Mouse (Mus musculus): ENCODE measurements around the gene Sp1. TPM values are rescaled to one million over a fixed set of nuclear protein-coding genes. Genes with fewer than 3 reads are reported as not detected.
A peak's percentile ranks its signal among the peaks of the same experiment; 100 is the strongest.

Sp1 gene
- polyA plus RNA-seq, 1 experiment: 17.6 TPM

DNA sequence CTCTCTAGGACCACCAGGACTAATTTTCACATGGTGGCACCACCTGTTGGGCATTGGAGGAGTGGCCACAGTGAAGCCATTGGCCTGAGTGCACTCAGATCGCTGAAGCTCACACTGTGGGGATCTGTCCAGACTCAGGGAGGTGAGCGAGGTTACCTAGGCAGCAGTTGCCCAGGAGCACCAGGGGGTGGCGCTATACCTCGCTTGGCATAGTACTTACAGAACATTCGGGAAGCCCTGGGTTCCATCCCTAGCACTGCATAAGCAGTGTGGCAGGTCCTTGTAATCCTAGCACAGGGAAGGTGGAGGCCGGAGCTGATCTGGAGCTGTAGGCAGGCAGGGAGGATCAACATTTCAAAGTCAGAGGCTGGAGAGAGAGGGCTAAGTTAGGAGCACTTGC, 50.0 kb downstream of the Sp1 start:
- no peak for DNase-seq
- Histone ChIP-seq H3K36me3 (ENCODE audit: control insufficient read depth, insufficient read depth, low read length) (no peaks in the 10 kb centered on the region), H3K4me3 (ENCODE audit: insufficient read depth, low read depth, low read length) (no peak overlapping the region), H3K27me3 (replicated peaks; ENCODE audit: control insufficient read depth, insufficient read depth, low read length) (no peaks in the 10 kb centered on the region), H3K4me1 (ENCODE audit: control insufficient read depth, insufficient read depth, low read length) (peaks cover 9% of the 10 kb centered on the region; the same call in 1 of the 2 replicates), H3K27ac (ENCODE audit: insufficient read depth, low read depth, low read length) (no peak overlapping the region)
- peak; percentile 59 for TF ChIP-seq CTCF (conservative IDR thresholded peaks at IDR 0.05; ENCODE audit: insufficient read depth, insufficient read length, low read depth, low read length)
- TF ChIP-seq POLR2A (IDR thresholded peaks at IDR 0.05; ENCODE audit: low read depth, low read length): no peak
- 44% methylated on average over 6 of the region's 6 CpGs for WGBS

DNA sequence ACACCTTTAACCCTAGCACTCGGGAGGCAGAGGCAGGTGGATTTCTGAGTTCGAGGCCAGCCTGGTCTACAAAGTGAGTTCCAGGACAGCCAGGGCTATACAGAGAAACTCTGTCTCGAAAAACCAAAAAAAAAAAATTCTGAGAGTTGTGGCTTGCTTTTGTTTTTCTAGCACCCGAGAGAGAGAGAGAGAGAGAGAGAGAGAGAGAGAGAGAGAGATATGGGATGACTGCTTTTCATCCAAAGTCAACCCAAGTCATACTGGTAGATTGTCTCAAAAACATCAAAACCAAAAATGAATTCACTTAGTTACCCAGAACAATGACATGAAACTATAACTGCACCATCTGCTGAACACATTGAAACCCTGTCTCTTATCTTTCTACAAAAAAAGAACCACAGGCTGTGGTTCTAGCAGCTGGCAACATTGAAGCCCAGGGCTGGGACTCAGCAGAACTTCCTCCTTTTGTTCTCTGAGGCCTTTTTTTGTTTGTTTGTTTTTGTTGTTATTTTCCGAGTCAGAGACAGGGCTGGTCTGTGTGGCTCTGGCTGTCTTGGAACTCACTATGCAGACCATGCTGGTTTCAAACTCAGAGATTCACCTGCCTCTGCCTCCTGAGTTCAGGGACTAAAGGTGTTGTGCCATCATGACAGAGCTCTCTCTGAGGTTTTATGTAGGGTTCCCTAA, 52.2 kb downstream of the Sp1 start:
- DNase-seq: peak; percentile 30
- 70% methylated on average over 5 of the region's 5 CpGs for WGBS

DNA sequence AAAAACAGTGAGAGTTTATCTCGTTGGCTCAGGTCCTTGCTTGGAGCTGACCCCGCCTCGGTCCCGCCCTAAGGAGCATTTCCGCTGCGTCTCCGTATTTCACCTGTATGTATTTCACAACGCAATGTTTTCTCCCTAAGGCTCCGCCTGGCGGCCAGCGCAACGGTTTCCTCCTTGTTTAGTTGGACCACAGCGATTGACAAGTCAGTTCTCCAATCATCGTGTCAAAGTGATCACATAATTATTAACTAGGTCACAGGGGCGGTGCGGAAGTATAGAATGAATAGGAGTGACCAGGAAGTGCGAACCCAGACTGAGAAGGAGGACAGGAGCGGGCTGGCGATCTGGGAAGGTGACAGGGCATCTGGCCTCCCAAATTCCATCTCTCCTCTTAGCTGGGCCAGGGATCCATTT, 53.0 kb downstream of the Sp1 start, which contains the start of gene Prr13:
Prr13 (plus strand) TSS at position 125 of the 414 bp plus-strand sequence.
- WGBS: 1% methylated on average over 19 of the region's 19 CpGs
- TF ChIP-seq POLR2A (IDR thresholded peaks at IDR 0.05; ENCODE audit: low read depth, low read length) (peak; percentile 68), CTCF (conservative IDR thresholded peaks at IDR 0.05; ENCODE audit: insufficient read depth, insufficient read length, low read depth, low read length) (peak; percentile 66)
- Histone ChIP-seq H3K27ac (ENCODE audit: insufficient read depth, low read depth, low read length) (peak within 1 kb of the TSS; percentile 71; the same call in 1 of the 2 replicates), H3K27me3 (replicated peaks; ENCODE audit: control insufficient read depth, insufficient read depth, low read length) (no peaks in the 10 kb centered on the region), H3K4me1 (ENCODE audit: control insufficient read depth, insufficient read depth, low read length) (peaks cover 5% of the 10 kb centered on the region; the same call in 1 of the 2 replicates), H3K36me3 (ENCODE audit: control insufficient read depth, insufficient read depth, low read length) (0 out of 2 replicates have a peak, but pooled peaks cover 2% of the 10 kb centered on the region), H3K4me3 (ENCODE audit: insufficient read depth, low read depth, low read length) (peak within 1 kb of the TSS; percentile 92)
- peak; percentile 99 for DNase-seq

More for the DNA sequence above, 52.2 kb downstream of the Sp1 start:
- H3K4me3 ChIP-seq (ENCODE audit: insufficient read depth, low read depth, low read length): no peak overlapping the region
- H3K27me3 ChIP-seq (replicated peaks; ENCODE audit: control insufficient read depth, insufficient read depth, low read length): no peaks in the 10 kb centered on the region
- 0 out of 2 replicates have a peak overlapping the region, but pooled peaks have one; percentile 7 for H3K27ac ChIP-seq (ENCODE audit: insufficient read depth, low read depth, low read length)
- 0 out of 2 replicates have a peak, but pooled peaks cover 2% of the 10 kb centered on the region for H3K36me3 ChIP-seq (ENCODE audit: control insufficient read depth, insufficient read depth, low read length)
- no peak for TF ChIP-seq POLR2A (IDR thresholded peaks at IDR 0.05; ENCODE audit: low read depth, low read length)
- TF ChIP-seq CTCF (conservative IDR thresholded peaks at IDR 0.05; ENCODE audit: insufficient read depth, insufficient read length, low read depth, low read length): no peak
- H3K4me1 ChIP-seq (ENCODE audit: control insufficient read depth, insufficient read depth, low read length): peaks cover 5% of the 10 kb centered on the region; the same call in 1 of the 2 replicates

- Histone ChIP-seq H3K4me3 (ENCODE audit: insufficient read depth, low read depth, low read length) (peak overlapping the region; percentile 92), H3K4me1 (ENCODE audit: control insufficient read depth, insufficient read depth, low read length) (peaks cover 5% of the 10 kb centered on the region; the same call in 1 of the 2 replicates), H3K27me3 (replicated peaks; ENCODE audit: control insufficient read depth, insufficient read depth, low read length) (no peaks in the 10 kb centered on the region), H3K36me3 (ENCODE audit: control insufficient read depth, insufficient read depth, low read length) (0 out of 2 replicates have a peak, but pooled peaks cover 2% of the 10 kb centered on the region), H3K27ac (ENCODE audit: insufficient read depth, low read depth, low read length) (peak overlapping the region; percentile 71; the same call in 1 of the 2 replicates)
- 27% methylated on average over 6 of the region's 6 CpGs for WGBS
- DNase-seq: no peak
- TF ChIP-seq POLR2A (IDR thresholded peaks at IDR 0.05; ENCODE audit: low read depth, low read length) (no peak), CTCF (conservative IDR thresholded peaks at IDR 0.05; ENCODE audit: insufficient read depth, insufficient read length, low read depth, low read length) (no peak)
Observed at GRCm38 (mm10) chr15:102459381-102459780, 53.4 kb downstream of the Sp1 start.

- no peaks in the 10 kb centered on the region for H3K27me3 ChIP-seq (replicated peaks; ENCODE audit: control insufficient read depth, insufficient read depth, low read length)
- no peak overlapping the region for H3K4me3 ChIP-seq (ENCODE audit: insufficient read depth, low read depth, low read length)
- H3K4me1 ChIP-seq (ENCODE audit: control insufficient read depth, insufficient read depth, low read length): peaks cover 5% of the 10 kb centered on the region; the same call in 1 of the 2 replicates
- H3K27ac ChIP-seq (ENCODE audit: insufficient read depth, low read depth, low read length): no peak overlapping the region
- no peak for DNase-seq
- H3K36me3 ChIP-seq (ENCODE audit: control insufficient read depth, insufficient read depth, low read length): 0 out of 2 replicates have a peak, but pooled peaks cover 2% of the 10 kb centered on the region
- 45% methylated on average over 5 of the region's 5 CpGs for WGBS
- TF ChIP-seq CTCF (conservative IDR thresholded peaks at IDR 0.05; ENCODE audit: insufficient read depth, insufficient read length, low read depth, low read length) (no peak), POLR2A (IDR thresholded peaks at IDR 0.05; ENCODE audit: low read depth, low read length) (no peak)
Observed at GRCm38 (mm10) chr15:102459847-102460246, 53.9 kb downstream of the Sp1 start.

DNA sequence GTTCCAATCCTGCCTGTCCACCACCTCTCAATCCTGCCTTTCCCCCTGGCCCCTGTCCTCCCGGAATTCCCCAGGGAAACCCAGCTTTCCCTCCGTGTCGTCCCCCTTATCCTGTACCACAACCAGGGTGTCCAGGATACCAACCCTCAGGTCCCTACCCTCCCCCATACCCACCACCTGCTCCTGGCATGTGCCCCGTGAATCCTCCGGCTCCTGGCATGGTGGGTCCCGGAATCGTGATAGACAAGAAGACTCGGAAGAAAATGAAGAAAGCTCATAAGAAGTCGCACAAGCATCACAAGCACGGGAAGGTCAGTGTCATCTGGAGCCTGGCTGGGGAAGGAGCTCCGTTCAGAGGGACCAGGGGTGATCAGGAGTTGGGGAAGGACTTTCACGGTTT, 54.5 kb downstream of the Sp1 start:
- no peaks in the 10 kb centered on the region for H3K27me3 ChIP-seq (replicated peaks; ENCODE audit: control insufficient read depth, insufficient read depth, low read length)
- H3K4me1 ChIP-seq (ENCODE audit: control insufficient read depth, insufficient read depth, low read length): peaks cover 5% of the 10 kb centered on the region; the same call in 1 of the 2 replicates
- TF ChIP-seq CTCF (conservative IDR thresholded peaks at IDR 0.05; ENCODE audit: insufficient read depth, insufficient read length, low read depth, low read length) (no peak), POLR2A (IDR thresholded peaks at IDR 0.05; ENCODE audit: low read depth, low read length) (no peak)
- 45% methylated on average over 12 of the region's 12 CpGs for WGBS
- no peak overlapping the region for H3K27ac ChIP-seq (ENCODE audit: insufficient read depth, low read depth, low read length)
- 0 out of 2 replicates have a peak, but pooled peaks cover 2% of the 10 kb centered on the region for H3K36me3 ChIP-seq (ENCODE audit: control insufficient read depth, insufficient read depth, low read length)
- no peak overlapping the region for H3K4me3 ChIP-seq (ENCODE audit: insufficient read depth, low read depth, low read length)
- DNase-seq: no peak

DNA sequence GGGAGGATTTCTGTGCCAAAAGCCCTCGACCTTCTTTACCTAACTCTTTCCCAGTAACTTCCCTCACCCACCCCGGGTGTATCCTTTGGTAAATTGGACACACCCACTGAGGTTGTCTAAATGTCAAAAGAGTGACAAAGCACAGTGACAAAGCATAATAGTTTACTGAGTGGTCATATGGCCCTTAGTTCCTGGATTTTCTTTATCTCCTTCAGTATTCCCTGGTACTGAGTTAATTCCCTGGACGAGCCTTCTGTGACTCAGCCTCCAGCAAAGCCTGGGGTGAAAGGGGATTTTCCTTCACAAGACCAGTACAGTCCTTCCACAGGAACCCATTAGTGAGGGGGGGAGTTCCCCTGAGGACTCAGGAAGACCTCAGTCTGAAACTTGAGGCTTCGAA, 55.0 kb downstream of the Sp1 start:
- no peak for DNase-seq
- TF ChIP-seq CTCF (conservative IDR thresholded peaks at IDR 0.05; ENCODE audit: insufficient read depth, insufficient read length, low read depth, low read length): no peak
- TF ChIP-seq POLR2A (IDR thresholded peaks at IDR 0.05; ENCODE audit: low read depth, low read length): no peak
- Histone ChIP-seq H3K27me3 (replicated peaks; ENCODE audit: control insufficient read depth, insufficient read depth, low read length) (no peaks in the 10 kb centered on the region), H3K27ac (ENCODE audit: insufficient read depth, low read depth, low read length) (no peak overlapping the region), H3K4me3 (ENCODE audit: insufficient read depth, low read depth, low read length) (no peak overlapping the region), H3K36me3 (ENCODE audit: control insufficient read depth, insufficient read depth, low read length) (0 out of 2 replicates have a peak, but pooled peaks cover 2% of the 10 kb centered on the region), H3K4me1 (ENCODE audit: control insufficient read depth, insufficient read depth, low read length) (peaks cover 5% of the 10 kb centered on the region; the same call in 1 of the 2 replicates)
- 36% methylated on average over 4 of the region's 4 CpGs for WGBS
